Mouse (Mus musculus): Measurements from ENCODE around the gene Erbb3. TPM values are rescaled to one million over a fixed set of nuclear protein-coding genes. Genes with fewer than 3 reads are reported as not detected.

Gene Erbb3
- polyA plus RNA-seq (2012; rRNA removed; ENCODE audit: low replicate concordance), result 45.3 and 63.8 TPM in 2 replicates

DNA sequence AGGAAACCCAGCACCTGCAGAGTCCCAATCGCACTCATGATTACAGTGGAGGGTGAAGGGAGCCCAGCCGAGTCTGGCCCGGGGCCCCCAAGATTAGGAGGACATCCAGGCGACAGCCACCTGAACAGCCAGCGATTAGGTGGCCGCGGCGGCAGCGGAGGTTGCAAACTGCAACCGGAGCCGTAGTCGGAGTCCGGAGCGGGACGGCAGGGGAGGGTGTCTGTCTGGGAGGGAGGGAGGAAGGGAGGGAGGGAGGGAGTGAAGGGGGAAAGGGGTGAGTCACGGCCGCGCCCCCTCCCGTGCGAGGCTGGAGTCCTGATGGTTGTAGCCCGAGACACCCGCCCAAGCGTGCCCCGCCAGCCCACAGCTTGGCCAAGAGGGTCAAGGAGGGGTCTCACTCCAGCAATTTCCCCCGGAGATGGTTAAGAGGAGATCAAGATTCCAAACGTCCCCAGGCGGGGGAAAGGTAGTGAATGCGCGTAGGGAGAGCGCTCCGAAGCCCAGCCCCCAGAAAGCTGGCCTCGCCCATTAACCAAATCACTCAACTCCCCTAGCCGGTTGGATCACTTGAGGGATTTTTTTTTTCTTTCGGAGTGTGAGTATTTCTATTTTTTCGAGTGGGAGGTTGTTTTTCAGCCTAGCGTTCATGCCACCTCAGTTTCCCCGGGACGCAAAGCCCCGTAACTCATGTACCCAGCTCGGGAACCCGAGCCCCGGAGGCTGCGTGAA is at the start of gene Erbb3:
Gene Erbb3, minus strand, starts transcription at position 189 of the 729 bp plus-strand sequence.

GRCm38 (mm10) chr10:128626311-128627310 is 37.2 kb upstream of the Erbb3 start, which contains the start of gene Rps26:
TSS of gene Rps26 (minus strand) at chr10:128626747.

DNA sequence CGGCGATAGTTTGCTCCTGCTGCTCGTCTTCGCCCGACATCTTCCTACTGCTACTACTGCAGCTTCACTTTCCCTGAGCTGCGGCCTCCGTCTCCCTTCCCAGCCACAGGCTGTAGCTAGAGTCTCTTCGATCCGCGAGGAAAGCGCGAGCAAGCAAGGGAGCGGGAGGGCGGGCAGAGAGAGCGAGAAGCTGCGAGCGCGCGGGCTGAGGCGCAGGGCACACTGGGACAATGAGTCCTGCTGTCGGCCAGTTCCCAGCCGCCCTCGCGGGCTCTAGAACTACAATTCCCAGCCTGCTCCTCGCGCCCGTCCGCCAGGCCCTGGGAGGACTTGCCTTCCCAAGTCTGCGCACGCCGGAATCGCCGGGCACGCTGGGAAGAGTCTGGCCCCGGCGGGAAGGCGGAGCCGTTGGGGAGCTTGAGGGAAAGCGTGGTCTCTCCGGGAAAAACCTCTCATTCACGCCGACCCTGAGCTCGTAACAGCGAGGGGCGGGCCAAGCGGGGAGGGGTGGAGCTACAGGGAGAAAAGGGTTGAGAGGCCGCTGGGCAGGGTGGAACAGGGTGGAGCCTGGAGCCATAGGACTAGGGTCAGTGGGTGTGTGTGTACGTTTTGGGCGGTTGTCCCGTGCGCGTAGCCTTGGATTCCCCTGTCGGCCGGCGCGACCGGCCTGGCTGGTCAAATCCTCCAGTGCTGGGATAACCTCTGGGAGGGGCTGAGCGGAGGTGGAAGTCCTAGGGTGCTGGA is 23.5 kb downstream of the Erbb3 start, which contains the start of gene Pa2g4:
Gene Pa2g4, minus strand, starts transcription at position 200 of the 744 bp plus-strand sequence.

DNA sequence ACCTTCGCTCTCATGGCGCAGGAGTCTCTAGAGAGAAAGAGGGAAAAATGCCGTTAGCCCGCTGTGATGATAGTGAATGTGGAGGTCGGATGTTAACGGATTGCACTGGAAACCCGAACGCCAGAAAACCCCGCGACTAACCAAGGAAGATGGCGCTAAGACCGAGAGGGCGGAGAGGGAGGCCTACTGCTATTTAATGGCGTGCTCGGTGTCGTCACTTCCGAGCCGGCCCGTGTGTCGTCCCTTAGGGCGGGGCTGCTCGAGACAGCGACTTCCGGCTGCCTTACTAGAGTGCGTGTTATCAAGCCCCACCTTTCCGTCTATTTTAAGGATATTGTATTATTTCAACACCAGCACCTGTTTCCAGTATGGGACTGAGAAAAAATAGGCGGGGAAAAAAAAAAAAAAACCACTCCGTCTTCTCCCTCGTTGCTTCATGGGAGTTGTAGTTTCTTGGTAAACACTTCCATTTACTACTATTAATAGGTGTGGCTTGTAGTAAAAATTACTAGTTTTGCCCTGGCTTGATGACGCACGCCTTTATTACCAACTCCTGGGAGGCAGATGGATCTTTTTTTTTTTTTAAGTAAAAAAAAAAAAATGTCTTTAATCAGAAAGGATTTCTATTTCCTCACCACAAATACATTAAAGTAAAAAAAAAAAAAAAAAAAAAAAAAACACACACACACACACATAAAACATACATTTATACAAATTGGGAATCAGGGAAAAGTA is 40.3 kb downstream of the Erbb3 start, which contains the start of gene Rpl41:
Gene Rpl41, minus strand, starts transcription at position 359 of the 735 bp plus-strand sequence.

DNA sequence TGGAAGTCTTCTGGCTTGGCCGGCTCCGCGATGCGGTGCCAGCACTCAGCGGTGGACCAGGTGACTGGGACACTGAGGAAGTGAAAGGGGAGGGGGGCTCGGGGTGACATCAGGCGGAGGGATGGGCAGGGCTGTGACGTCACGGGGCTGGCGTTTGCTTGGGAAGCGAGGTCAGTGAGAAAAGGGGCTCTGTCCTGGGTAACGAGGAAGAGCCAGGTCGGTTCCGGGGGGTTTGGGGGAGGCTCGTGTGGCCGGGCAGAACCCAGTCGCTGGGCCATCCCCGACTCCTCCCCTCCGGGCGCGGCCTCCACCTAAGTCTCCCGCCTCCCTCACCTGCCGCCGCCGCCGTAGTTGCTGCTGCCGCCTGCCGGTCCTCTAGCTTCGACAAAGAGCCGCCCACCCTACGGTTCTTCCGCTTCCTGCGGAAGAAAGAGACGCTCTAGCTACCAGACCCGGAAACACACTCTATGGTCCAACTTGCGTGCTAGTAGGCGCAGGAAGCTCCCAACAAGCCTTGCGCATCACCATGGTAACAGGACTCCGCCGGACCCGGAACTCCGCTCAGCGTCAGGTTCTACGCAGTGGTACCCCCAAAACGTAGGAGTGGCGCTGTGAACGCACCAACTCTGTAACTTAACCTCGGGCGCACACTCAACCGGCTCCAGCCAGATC is 42.0 kb downstream of the Erbb3 start, which contains the start of gene Zc3h10:
Gene Zc3h10, minus strand, starts transcription at position 414 of the 672 bp plus-strand sequence.

GRCm38 (mm10) chr10:128525671-128526308 is 63.7 kb downstream of the Erbb3 start, which contains the start of gene Esyt1:
TSS of gene Esyt1 (minus strand) at chr10:128525871.

Other genes with a start within 250 kb of the Erbb3 start
- 16.2 and 26.7 TPM in 2 replicates for gene Coq10a, start 220.7 kb downstream of the Erbb3 start, polyA plus RNA-seq (2012; rRNA removed; ENCODE audit: low replicate concordance)
- 11.3 and 18.5 TPM in 2 replicates for gene Ankrd52, start 212.5 kb downstream of the Erbb3 start, polyA plus RNA-seq (2012; rRNA removed; ENCODE audit: low replicate concordance)
- 340 and 495 TPM in 2 replicates for gene Slc39a5, start 188.4 kb downstream of the Erbb3 start, polyA plus RNA-seq (2012; rRNA removed; ENCODE audit: low replicate concordance)
- gene Nabp2, start 178.2 kb downstream of the Erbb3 start, polyA plus RNA-seq (2012; rRNA removed; ENCODE audit: low replicate concordance), result 23.4 and 29.3 TPM in 2 replicates
- 10.0 and 17.7 TPM in 2 replicates for gene Rnf41, start 178.0 kb downstream of the Erbb3 start, polyA plus RNA-seq (2012; rRNA removed; ENCODE audit: low replicate concordance)
- gene Smarcc2, start 130.4 kb downstream of the Erbb3 start, polyA plus RNA-seq (2012; rRNA removed; ENCODE audit: low replicate concordance), result 59.9 and 73.0 TPM in 2 replicates
- gene Myl6, start 95.5 kb downstream of the Erbb3 start, polyA plus RNA-seq (2012; rRNA removed; ENCODE audit: low replicate concordance), result 505 and 720 TPM in 2 replicates
- 1.4 and 1.8 TPM in 2 replicates for gene Myl6b, start 91.0 kb downstream of the Erbb3 start, polyA plus RNA-seq (2012; rRNA removed; ENCODE audit: low replicate concordance)
- gene Esyt1, start 63.8 kb downstream of the Erbb3 start, polyA plus RNA-seq (2012; rRNA removed; ENCODE audit: low replicate concordance), result 22.7 and 25.3 TPM in 2 replicates
- gene Zc3h10, start 41.9 kb downstream of the Erbb3 start, polyA plus RNA-seq (2012; rRNA removed; ENCODE audit: low replicate concordance), result 12.1 and 13.9 TPM in 2 replicates
- 1,592 and 1,915 TPM in 2 replicates for gene Rpl41, start 40.3 kb downstream of the Erbb3 start, polyA plus RNA-seq (2012; rRNA removed; ENCODE audit: low replicate concordance)
- gene Pa2g4, start 23.7 kb downstream of the Erbb3 start, polyA plus RNA-seq (2012; rRNA removed; ENCODE audit: low replicate concordance), result 4.9 and 9.0 TPM in 2 replicates
- 885 and 900 TPM in 2 replicates for gene Rps26, start 37.1 kb upstream of the Erbb3 start, polyA plus RNA-seq (2012; rRNA removed; ENCODE audit: low replicate concordance)
- gene Ikzf4, start 56.3 kb upstream of the Erbb3 start, polyA plus RNA-seq (2012; rRNA removed; ENCODE audit: low replicate concordance), result 0.74 and 1.6 TPM in 2 replicates
- 3.8 and 12.6 TPM in 2 replicates for gene Suox, start 84.4 kb upstream of the Erbb3 start, polyA plus RNA-seq (2012; rRNA removed; ENCODE audit: low replicate concordance)
- gene Rab5b, start 106.6 kb upstream of the Erbb3 start, polyA plus RNA-seq (2012; rRNA removed; ENCODE audit: low replicate concordance), result 21.5 and 28.1 TPM in 2 replicates
- 1.1 and 2.5 TPM in 2 replicates for gene Pmel, start 114.5 kb upstream of the Erbb3 start, polyA plus RNA-seq (2012; rRNA removed; ENCODE audit: low replicate concordance)
- 4.6 and 8.6 TPM in 2 replicates for gene Cdk2, start 115.4 kb upstream of the Erbb3 start, polyA plus RNA-seq (2012; rRNA removed; ENCODE audit: low replicate concordance)
- gene Dgka, start 155.2 kb upstream of the Erbb3 start, polyA plus RNA-seq (2012; rRNA removed; ENCODE audit: low replicate concordance), result 34.6 and 50.5 TPM in 2 replicates
- gene Pym1, start 158.2 kb upstream of the Erbb3 start, polyA plus RNA-seq (2012; rRNA removed; ENCODE audit: low replicate concordance), result 16.5 and 19.9 TPM in 2 replicates
- gene Mmp19, start 201.3 kb upstream of the Erbb3 start, polyA plus RNA-seq (2012; rRNA removed; ENCODE audit: low replicate concordance), result 0.55 and 1.0 TPM in 2 replicates
- gene Dnajc14, start 214.4 kb upstream of the Erbb3 start, polyA plus RNA-seq (2012; rRNA removed; ENCODE audit: low replicate concordance), result 7.2 and 12.6 TPM in 2 replicates
- 7.6 and 10.1 TPM in 2 replicates for gene Tmem198b, start 214.7 kb upstream of the Erbb3 start, polyA plus RNA-seq (2012; rRNA removed; ENCODE audit: low replicate concordance)
- gene Sarnp, start 227.7 kb upstream of the Erbb3 start, polyA plus RNA-seq (2012; rRNA removed; ENCODE audit: low replicate concordance), result 0.52 and 0.97 TPM in 2 replicates
- 47.6 and 49.5 TPM in 2 replicates for gene Ormdl2, start 232.0 kb upstream of the Erbb3 start, polyA plus RNA-seq (2012; rRNA removed; ENCODE audit: low replicate concordance)

All from duodenum, adult 2 months (tissue).